Mouse (Mus musculus): ENCODE data around the gene Cfap73.

Gene Cfap73

GRCm38 (mm10) chr5:120579898-120580626, 54.0 kb downstream of the Cfap73 start:
- DNase-seq = no peak

GRCm38 (mm10) chr5:120579211-120579897, 54.7 kb downstream of the Cfap73 start:
- no peak for DNase-seq

- peak; percentile 57 for DNase-seq
Observed at GRCm38 (mm10) chr5:120578504-120579081, 55.4 kb downstream of the Cfap73 start.

All from liver (tissue).